Mouse (Mus musculus): Measurements from ENCODE around the gene 6430548M08Rik.

DNA sequence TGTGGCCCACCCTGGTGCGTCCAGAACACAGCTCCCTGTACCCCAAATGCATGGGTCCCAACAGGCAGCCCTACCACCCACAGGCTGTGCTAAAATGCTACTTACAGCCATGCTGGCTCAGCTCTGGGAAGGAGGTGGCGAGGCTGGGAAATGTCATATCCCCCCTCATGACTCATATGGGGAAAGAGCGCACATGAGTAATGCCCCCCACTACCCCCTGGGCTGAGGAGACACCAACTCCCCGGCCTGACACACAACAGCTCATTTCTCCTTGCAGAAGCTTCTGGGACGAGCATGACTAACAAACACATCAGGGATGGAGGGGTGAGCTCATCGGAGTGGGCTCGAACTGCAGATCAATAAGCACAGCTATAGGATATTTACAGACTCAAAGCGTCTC is 48.3 kb upstream of the 6430548M08Rik start:
- TF ChIP-seq GATA1 (IDR thresholded peaks at IDR 0.05; ENCODE audit: borderline replicate concordance, low read length) (no peak), FLI1 (IDR thresholded peaks at IDR 0.05; ENCODE audit: low read length) (no peak)
